Mouse (Mus musculus) CH12.LX (cell line): ENCODE measurements at regions not wholly inside any gene's neighbourhood (a gene's known extent, or its start where the extent isn't known, plus 50 kb on each side); places are given as distances from the start of the nearest gene placed in this dataset.

Source experiments
- DNase-seq: peaks from one replicate; pipeline ENCODE4 v3.0.0-alpha.2; 2013; ENCODE audit errors: extremely low read depth
- H3K27ac ChIP-seq: 2 replicates; pipeline ENCODE4 v1.5.1; 2012; ENCODE audit warnings: low read depth, mild to moderate bottlenecking, control low read depth, moderate library complexity; ENCODE audit not compliant: insufficient read depth
- H3K27me3 ChIP-seq: replicated peaks from 2 replicates; pipeline ENCODE3; 2012; ENCODE audit warnings: inconsistent platforms
- H3K36me3 ChIP-seq, 2 experiments: replicated peaks in 1 of 2; 2 replicates each; pipeline versions ENCODE3 to v1.6.1; 2012; ENCODE audit warnings: inconsistent platforms in 1 of 2, low read length in 1 of 2, mild to moderate bottlenecking in 1 of 2, mixed read lengths in 1 of 2, moderate library complexity in 1 of 2; ENCODE audit not compliant: control insufficient read depth in 1 of 2, insufficient read depth in 1 of 2
- H3K4me1 ChIP-seq, 2 experiments: 2 replicates each; pipeline ENCODE4 v1.6.1; 2012; ENCODE audit warnings: inconsistent platforms in 1 of 2, moderate library complexity in 1 of 2; ENCODE audit not compliant: insufficient read depth in 2 of 2, control insufficient read depth in 1 of 2
- H3K4me2 ChIP-seq: 2 replicates; pipeline ENCODE4 v1.6.1; 2012; ENCODE audit warnings: low read depth, mild to moderate bottlenecking, control low read depth; ENCODE audit not compliant: poor library complexity, insufficient read depth, severe bottlenecking
- H3K4me3 ChIP-seq, 3 experiments: fragments of 150-350 bp in 1 of 3; sonication (generic) in 1 of 3; replicated peaks in 1 of 3; 2 replicates each; pipeline versions ENCODE3 to v1.5.1; 2011 to 2012; ENCODE audit warnings: low read depth in 2 of 3, low read length in 2 of 3, mild to moderate bottlenecking in 2 of 3, moderate library complexity in 2 of 3, control low read depth in 1 of 3, improper control_type of control experiment in 1 of 3, inconsistent platforms in 1 of 3, mixed read lengths in 1 of 3; ENCODE audit not compliant: poor library complexity in 1 of 3
- H3K79me2 ChIP-seq: replicated peaks from 2 replicates; pipeline ENCODE4 v1.6.1; 2012; ENCODE audit warnings: mild to moderate bottlenecking, moderate library complexity; ENCODE audit not compliant: control insufficient read depth, poor library complexity, insufficient read depth, severe bottlenecking; ENCODE audit errors: extremely low read depth
- H3K9ac ChIP-seq: 2 replicates; pipeline ENCODE4 v1.6.1; 2012; ENCODE audit warnings: low read depth, mild to moderate bottlenecking, control low read depth, moderate library complexity; ENCODE audit not compliant: insufficient read depth
- H3K9me3 ChIP-seq: replicated peaks from 2 replicates; pipeline ENCODE3; 2012; ENCODE audit warnings: low read length, inconsistent platforms, mixed read lengths
- BHLHE40 ChIP-seq: IDR thresholded peaks from 2 replicates; pipeline ENCODE4 v1.6.1; 2011; ENCODE audit warnings: mild to moderate bottlenecking, low read depth, low read length, improper control_type of control experiment
- CHD1 ChIP-seq: IDR thresholded peaks from 2 replicates; pipeline ENCODE4 v1.6.1; 2012; ENCODE audit warnings: low read depth, low read length, improper control_type of control experiment, inconsistent platforms
- CHD2 ChIP-seq: IDR thresholded peaks from 2 replicates; pipeline ENCODE4 v1.6.1; 2011; ENCODE audit warnings: low read length, improper control_type of control experiment
- CTCF ChIP-seq, 2 experiments: IDR thresholded peaks in 1 of 2; conservative IDR thresholded peaks in 1 of 2; 2 replicates each; pipeline ENCODE4 v1.5.1; 2011 to 2012; ENCODE audit warnings: low read depth in 2 of 2, low read length in 2 of 2, improper control_type of control experiment in 1 of 2, inconsistent platforms in 1 of 2, mild to moderate bottlenecking in 1 of 2, moderate library complexity in 1 of 2
- E2F4 ChIP-seq: IDR thresholded peaks from 2 replicates; pipeline ENCODE4 v1.6.1; 2011; ENCODE audit warnings: low read depth, low read length, improper control_type of control experiment; ENCODE audit not compliant: insufficient replicate concordance
- ETS1 ChIP-seq: conservative IDR thresholded peaks from 2 replicates; pipeline ENCODE4 v1.6.1; 2012; ENCODE audit warnings: low read depth, mild to moderate bottlenecking, inconsistent platforms, low read length, improper control_type of control experiment, moderate library complexity
- JUND ChIP-seq: conservative IDR thresholded peaks from 2 replicates; pipeline ENCODE4 v1.6.1; 2011; ENCODE audit warnings: low read depth, low read length, improper control_type of control experiment
- MXI1 ChIP-seq: IDR thresholded peaks from 2 replicates; pipeline ENCODE4 v1.6.1; 2011; ENCODE audit warnings: mild to moderate bottlenecking, low read depth, low read length, improper control_type of control experiment
- NELFE ChIP-seq: IDR thresholded peaks from 2 replicates; pipeline ENCODE4 v1.6.1; 2011; ENCODE audit warnings: low read depth, low read length, improper control_type of control experiment
- PAX5 ChIP-seq: IDR thresholded peaks from 2 replicates; pipeline ENCODE4 v1.6.1; 2012; ENCODE audit warnings: low read length, inconsistent platforms, mixed read lengths
- POLR2A ChIP-seq: IDR thresholded peaks from 2 replicates; pipeline ENCODE4 v1.6.1; 2011; ENCODE audit warnings: low read depth, mild to moderate bottlenecking, improper control_type of control experiment, low read length
- RAD21 ChIP-seq: IDR thresholded peaks from 2 replicates; pipeline ENCODE4 v1.6.1; 2011; ENCODE audit warnings: low read depth, mild to moderate bottlenecking, low read length, improper control_type of control experiment, moderate library complexity
- RCOR1 ChIP-seq: conservative IDR thresholded peaks from 2 replicates; pipeline ENCODE4 v1.6.1; 2012; ENCODE audit warnings: low read depth, mild to moderate bottlenecking, inconsistent platforms, low read length, improper control_type of control experiment
- SIN3A ChIP-seq: IDR thresholded peaks from 2 replicates; pipeline ENCODE4 v1.6.1; 2012; ENCODE audit warnings: low read length, improper control_type of control experiment, inconsistent platforms
- TBP ChIP-seq: conservative IDR thresholded peaks from 2 replicates; pipeline ENCODE4 v1.6.1; 2011; ENCODE audit warnings: low read depth, low read length, improper control_type of control experiment
- ZC3H11A ChIP-seq: IDR thresholded peaks from 2 replicates; pipeline ENCODE4 v1.6.1; 2012; ENCODE audit warnings: low read depth, mild to moderate bottlenecking, inconsistent platforms, low read length, improper control_type of control experiment
- ZKSCAN1 ChIP-seq: IDR thresholded peaks from 2 replicates; pipeline ENCODE4 v1.6.1; 2012; ENCODE audit warnings: low read depth, inconsistent platforms, low read length, improper control_type of control experiment, borderline replicate concordance
- ZMIZ1 ChIP-seq: IDR thresholded peaks from 2 replicates; pipeline ENCODE4 v1.6.1; 2012; ENCODE audit warnings: low read depth, mild to moderate bottlenecking, inconsistent platforms, low read length, improper control_type of control experiment
- ZNF384 ChIP-seq: IDR thresholded peaks from 2 replicates; pipeline ENCODE4 v1.6.1; 2012; ENCODE audit warnings: low read depth, low read length, improper control_type of control experiment, inconsistent platforms
- dilution Hi-C: fragments of 300-500 bp; cut with MboI; formaldehyde crosslinking; loops from 2 replicates; pipeline ENCODE4 v1.14.3; 2020; ENCODE audit warnings: low sequenced_read_pairs; ENCODE audit not compliant: extremely low pct_unique_long_range_greater_than_20kb, extremely low pct_ligation_motif_present
- in situ Hi-C: fragments of 300-500 bp; cut with MboI; formaldehyde crosslinking; loops from 3 replicates; pipeline ENCODE4 v1.14.3; 2019; ENCODE audit warnings: low sequenced_read_pairs, low pct_ligation_motif_present, low pct_unique_long_range_greater_than_20kb, mixed read lengths

DNA sequence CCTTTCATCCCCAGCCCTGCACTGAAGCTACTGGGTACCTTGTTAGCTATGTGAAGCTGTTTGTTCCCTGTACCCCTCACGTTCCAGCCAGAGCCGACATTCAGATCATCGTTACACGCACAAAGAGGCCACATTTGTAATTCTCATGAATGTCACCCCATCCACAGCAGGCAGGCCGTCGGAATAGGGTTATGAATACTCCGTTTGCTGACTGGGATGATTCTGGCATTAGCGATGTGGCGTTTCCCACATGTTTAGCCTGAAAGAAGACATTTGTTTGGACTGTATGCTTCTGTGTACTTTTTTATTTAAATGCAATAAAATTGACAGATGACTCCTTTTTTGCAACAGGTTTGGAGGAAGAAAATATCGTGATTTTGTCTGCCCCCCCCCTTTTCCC lies 482.0 kb downstream of the Tshz3 start:
- in situ Hi-C loops, result no loop called here
- Histone ChIP-seq H3K4me3 (no peak overlapping the region), H3K9me3 (peaks cover 76% of the 10 kb centered on the region), H3K27me3 (no peaks in the 10 kb centered on the region), H3K9ac (no peak overlapping the region), H3K4me1 (no peaks in the 10 kb centered on the region), H3K36me3 (no peaks in the 10 kb centered on the region), H3K4me2 (no peak overlapping the region), H3K27ac (no peak overlapping the region), H3K79me2 (no peaks in the 10 kb centered on the region)
- dilution Hi-C loops, result no loop called here
- DNase-seq, result no peak
- TF ChIP-seq E2F4 (no peak), RCOR1 (no peak), MXI1 (no peak), JUND (no peak), TBP (no peak), ZKSCAN1 (no peak)

DNA sequence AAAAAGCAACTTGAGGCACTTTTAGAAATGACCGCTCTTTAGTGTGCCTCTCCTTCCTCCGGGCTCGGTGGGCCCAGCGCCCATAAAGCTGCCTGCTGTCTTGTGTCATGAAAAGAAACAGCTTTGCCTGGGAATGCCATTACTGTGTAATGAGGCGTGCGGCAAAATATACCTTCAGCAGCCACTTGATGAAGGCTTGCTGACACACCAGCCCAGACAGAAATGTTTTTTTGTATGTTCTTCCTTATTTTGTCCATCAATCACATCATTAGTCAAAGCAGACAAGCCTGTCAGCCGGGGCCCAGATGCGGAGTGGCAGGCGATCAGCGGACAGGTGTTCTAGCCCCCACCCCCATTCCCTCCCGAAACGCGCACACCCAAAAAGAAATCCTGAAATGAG lies 482.5 kb downstream of the Tshz3 start:
- H3K36me3 ChIP-seq, result no peaks in the 10 kb centered on the region
- no peak for TF ChIP-seq CTCF (conservative IDR thresholded peaks at IDR 0.05 in 1 of 2, IDR thresholded peaks at IDR 0.05 in 1 of 2; ENCODE audit: low read depth in 2 of 2, low read length in 2 of 2)
- TF ChIP-seq, all 38 proteins: peak for 0
- H3K4me1 ChIP-seq, result no peaks in the 10 kb centered on the region
- H3K4me3 ChIP-seq, result no peak overlapping the region
- DNase-seq, result no peak
- peaks cover 74% of the 10 kb centered on the region for H3K9me3 ChIP-seq
- no peaks in the 10 kb centered on the region for H3K27me3 ChIP-seq
- H3K9ac ChIP-seq, result no peak overlapping the region
- in situ Hi-C loops, result no loop called here
- no peaks in the 10 kb centered on the region for H3K79me2 ChIP-seq
- dilution Hi-C loops, result no loop called here
- no peak overlapping the region for H3K27ac ChIP-seq
- H3K4me2 ChIP-seq, result no peak overlapping the region

DNA sequence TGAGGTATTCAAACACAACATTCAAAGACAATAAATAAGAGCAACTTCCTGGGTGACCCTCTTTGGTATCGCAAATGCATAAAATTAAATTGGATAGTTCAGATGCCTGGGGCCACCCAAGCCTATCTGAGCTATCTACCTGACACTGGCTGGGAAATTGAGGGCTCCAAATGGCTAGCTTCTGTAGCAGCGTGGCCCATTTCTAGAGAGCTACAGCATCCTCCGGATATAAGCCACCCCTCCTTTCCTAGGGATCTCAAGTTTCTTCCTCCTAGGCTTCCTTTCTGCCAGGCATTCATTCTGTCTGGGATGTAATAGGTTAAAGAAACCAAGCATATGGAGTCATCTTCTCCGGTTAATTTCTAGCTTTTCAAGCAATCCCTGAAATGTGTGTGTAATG lies 483.2 kb downstream of the Tshz3 start:
- peaks cover 74% of the 10 kb centered on the region for H3K9me3 ChIP-seq
- TF ChIP-seq ZMIZ1 (no peak), CHD2 (no peak), ZC3H11A (no peak), RAD21 (no peak), BHLHE40 (no peak), SIN3A (no peak), PAX5 (no peak), POLR2A (no peak), ZNF384 (no peak), TBP (no peak), CHD1 (no peak), ETS1 (no peak), NELFE (no peak)
- TF ChIP-seq, all 38 proteins: peak for 0
- H3K79me2 ChIP-seq, result no peaks in the 10 kb centered on the region
- H3K27me3 ChIP-seq, result no peaks in the 10 kb centered on the region
- no peak overlapping the region for H3K27ac ChIP-seq
- dilution Hi-C loops, result no loop called here
- no peaks in the 10 kb centered on the region for H3K4me1 ChIP-seq
- DNase-seq, result no peak
- no peak overlapping the region for H3K4me3 ChIP-seq
- in situ Hi-C loops, result no loop called here
- H3K9ac ChIP-seq, result no peak overlapping the region
- no peaks in the 10 kb centered on the region for H3K36me3 ChIP-seq
- H3K4me2 ChIP-seq, result no peak overlapping the region
